Mouse (Mus musculus): ENCODE data around the gene Gm5862. TPM values are rescaled to one million over a fixed set of nuclear protein-coding genes. Genes with fewer than 3 reads are reported as not detected.

Gene Gm5862
- total and polyA plus RNA-seq, 2 experiments from 2014 or later: 0.11 TPM; not detected in 1

Other genes with a start within 250 kb of the Gm5862 start
- 0.10 TPM in 1 of 2 replicates, not detected in the other for gene Gm21663, start 80.5 kb downstream of the Gm5862 start, total RNA-seq (2014; rRNA removed)
- not detected in 2 replicates for gene Gm21663, start 80.5 kb downstream of the Gm5862 start, polyA plus RNA-seq (2015; fragmentation: Nextera tagmentation; extraction: Ambion mirVana)
- not detected in 2 replicates for gene Gm21671, start 68.5 kb downstream of the Gm5862 start, total RNA-seq (2014; rRNA removed)
- 0.12 TPM in 1 of 2 replicates, not detected in the other for gene Gm21671, start 68.5 kb downstream of the Gm5862 start, polyA plus RNA-seq (2015; fragmentation: Nextera tagmentation; extraction: Ambion mirVana)
- not detected in 2 replicates for gene Gm21680, start 50.3 kb downstream of the Gm5862 start, total RNA-seq (2014; rRNA removed)
- 0.07 TPM in 1 of 2 replicates, not detected in the other for gene Gm21680, start 50.3 kb downstream of the Gm5862 start, polyA plus RNA-seq (2015; fragmentation: Nextera tagmentation; extraction: Ambion mirVana)
- gene Gm21698, start 34.3 kb downstream of the Gm5862 start, total RNA-seq (2014; rRNA removed): not detected in 2 replicates
- gene Gm21698, start 34.3 kb downstream of the Gm5862 start, polyA plus RNA-seq (2015; fragmentation: Nextera tagmentation; extraction: Ambion mirVana): 0.17 TPM in 1 of 2 replicates, not detected in the other
- not detected in 2 replicates for gene Gm1979, start 18.1 kb downstream of the Gm5862 start, total RNA-seq (2014; rRNA removed)
- gene Gm1979, start 18.1 kb downstream of the Gm5862 start, polyA plus RNA-seq (2015; fragmentation: Nextera tagmentation; extraction: Ambion mirVana): 0.15 TPM in 1 of 2 replicates, not detected in the other
- 0.05 TPM in 1 of 2 replicates, not detected in the other for gene Speer4a, start 16.6 kb upstream of the Gm5862 start, total RNA-seq (2014; rRNA removed)
- gene Speer4a, start 16.6 kb upstream of the Gm5862 start, polyA plus RNA-seq (2015; fragmentation: Nextera tagmentation; extraction: Ambion mirVana): 0.08 TPM in 1 of 2 replicates, not detected in the other
- not detected in 2 replicates for gene Gm7347, start 35.7 kb upstream of the Gm5862 start, total RNA-seq (2014; rRNA removed)
- gene Gm7347, start 35.7 kb upstream of the Gm5862 start, polyA plus RNA-seq (2015; fragmentation: Nextera tagmentation; extraction: Ambion mirVana): 0.05 TPM in 1 of 2 replicates, not detected in the other
- gene Gm10471, start 66.4 kb upstream of the Gm5862 start, total RNA-seq (2014; rRNA removed): not detected in 2 replicates
- gene Gm10471, start 66.4 kb upstream of the Gm5862 start, polyA plus RNA-seq (2015; fragmentation: Nextera tagmentation; extraction: Ambion mirVana): not detected in 2 replicates
- not detected in 2 replicates for gene 5031410I06Rik, start 82.4 kb upstream of the Gm5862 start, total RNA-seq (2014; rRNA removed)
- gene 5031410I06Rik, start 82.4 kb upstream of the Gm5862 start, polyA plus RNA-seq (2015; fragmentation: Nextera tagmentation; extraction: Ambion mirVana): 0.15 and 0.21 TPM in 2 replicates
- gene Gm10220, start 98.5 kb upstream of the Gm5862 start, total RNA-seq (2014; rRNA removed): not detected in 2 replicates
- gene Gm10220, start 98.5 kb upstream of the Gm5862 start, polyA plus RNA-seq (2015; fragmentation: Nextera tagmentation; extraction: Ambion mirVana): not detected in 2 replicates
- gene Gm7361, start 234.8 kb upstream of the Gm5862 start, total RNA-seq (2014; rRNA removed): 0.46 and 0.90 TPM in 2 replicates
- 0.11 and 0.22 TPM in 2 replicates for gene Gm7361, start 234.8 kb upstream of the Gm5862 start, polyA plus RNA-seq (2015; fragmentation: Nextera tagmentation; extraction: Ambion mirVana)